Mouse (Mus musculus): ENCODE measurements around the gene Calcoco1.
"Not testable (repeated sequence)": the region's sequence is repeated elsewhere in the genome, so short reads cannot be mapped to it uniquely, and the experiment has no call there.

Gene Calcoco1

DNA sequence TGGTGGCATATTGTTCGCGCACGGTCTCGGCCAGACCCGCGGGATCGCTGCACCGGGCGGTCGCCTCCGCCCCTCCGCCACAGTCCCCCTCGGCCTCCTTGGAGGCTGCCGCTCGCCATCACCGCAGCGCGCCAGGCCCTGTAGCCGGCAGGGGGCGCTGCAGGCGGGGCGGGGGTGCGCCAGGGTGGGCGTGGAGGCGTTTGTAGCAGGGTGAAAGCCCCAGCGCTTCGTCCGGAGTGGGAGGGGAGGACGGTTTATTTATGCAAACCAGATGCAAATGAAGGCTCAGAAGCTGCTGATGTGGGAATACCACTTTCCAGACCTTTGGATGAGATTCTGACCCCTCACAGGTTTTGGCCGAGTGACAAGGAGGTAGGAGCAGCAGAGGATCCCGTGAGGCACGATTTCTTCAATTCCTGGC is 29.0 kb downstream of the Calcoco1 start:
- peak in 1 of 2 experiments; percentile 61 for DNase-seq (ENCODE audit: low spot score in 2 of 2)

DNA sequence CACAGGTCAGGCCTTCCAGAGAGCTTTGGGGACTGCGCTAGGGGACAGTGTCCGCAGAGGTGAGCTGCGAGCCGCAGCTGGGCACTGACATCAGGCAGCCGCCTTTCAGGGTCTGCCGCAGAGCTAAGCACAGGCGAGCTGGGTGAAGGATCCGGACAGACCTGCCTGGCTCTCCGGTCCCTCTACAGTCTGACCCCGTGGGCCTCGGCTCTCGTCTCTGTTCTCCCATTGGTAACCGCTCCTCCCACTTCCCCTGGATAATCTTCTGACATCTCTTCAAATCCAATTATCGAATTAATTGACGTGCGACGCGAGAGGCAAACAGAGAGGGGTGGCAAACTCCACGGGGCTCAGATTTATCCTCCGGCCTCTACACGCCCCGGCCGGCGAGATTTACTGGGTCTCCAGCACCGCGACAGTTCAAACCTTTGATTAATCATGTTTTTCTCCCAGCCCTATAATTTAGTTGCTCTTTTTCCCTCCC is 29.6 kb downstream of the Calcoco1 start:
- no peak for DNase-seq (ENCODE audit: low spot score in 2 of 2)

DNA sequence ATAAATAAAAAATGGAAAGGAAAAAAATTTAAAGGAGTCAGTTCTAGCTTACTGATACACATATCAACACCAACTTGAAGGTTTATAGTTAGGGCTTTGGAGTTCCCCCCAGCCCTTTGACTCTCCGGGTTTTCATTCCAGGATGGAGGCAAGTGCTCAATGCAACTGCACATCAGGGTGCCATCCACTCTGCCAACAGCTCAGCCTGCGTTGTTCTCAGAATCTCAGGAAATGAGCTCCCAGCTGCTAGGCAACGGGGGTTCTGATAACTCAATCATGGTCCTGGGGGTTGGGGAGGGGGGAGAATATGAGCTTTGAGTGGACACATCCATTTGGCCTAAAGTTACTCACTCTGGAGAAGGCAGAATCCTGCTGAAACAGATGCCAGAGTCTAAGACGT is 36.2 kb downstream of the Calcoco1 start:
- no peak for DNase-seq (ENCODE audit: low spot score in 2 of 2)

DNA sequence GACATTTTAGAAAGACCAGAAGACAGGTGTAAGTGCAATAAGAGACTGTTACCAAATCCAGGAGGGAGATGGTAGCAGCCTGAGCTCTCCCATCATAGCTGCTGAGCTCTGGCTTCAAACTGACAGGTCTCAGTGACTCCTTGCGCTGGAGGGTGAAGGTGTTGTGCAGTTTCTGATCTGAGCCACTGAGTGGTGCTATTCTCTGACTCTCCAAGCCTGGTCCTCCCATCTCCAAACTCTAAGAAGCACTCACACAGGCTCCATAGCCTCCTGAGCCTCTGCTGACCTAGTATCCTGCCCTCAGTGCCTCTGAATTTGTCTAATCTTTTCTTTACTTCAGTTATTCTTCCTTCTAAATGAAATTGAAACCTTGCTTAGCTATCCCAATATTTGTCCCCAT is 38.3 kb downstream of the Calcoco1 start:
- no peak for DNase-seq (ENCODE audit: low spot score in 2 of 2)

DNA sequence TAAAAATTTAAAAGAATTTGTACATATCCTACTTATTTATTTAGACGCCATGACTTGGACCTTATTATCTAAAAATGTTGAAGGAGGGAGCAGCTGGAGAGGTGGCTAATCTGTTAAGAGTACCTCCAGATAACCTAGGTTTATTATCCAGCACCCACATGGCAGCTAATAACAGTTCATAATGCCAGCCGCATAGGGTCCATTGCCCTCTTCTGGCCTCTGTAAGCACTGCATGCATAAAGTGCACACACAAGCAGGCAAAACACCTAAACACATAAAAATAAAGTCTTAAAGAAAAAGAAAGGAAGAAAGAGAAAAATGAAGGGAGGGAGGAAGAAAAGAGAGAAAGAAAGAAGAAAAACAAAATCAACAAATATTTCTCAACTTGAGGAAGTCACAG is 45.6 kb downstream of the Calcoco1 start:
- DNase-seq (ENCODE audit: low spot score in 2 of 2), result no peak

DNA sequence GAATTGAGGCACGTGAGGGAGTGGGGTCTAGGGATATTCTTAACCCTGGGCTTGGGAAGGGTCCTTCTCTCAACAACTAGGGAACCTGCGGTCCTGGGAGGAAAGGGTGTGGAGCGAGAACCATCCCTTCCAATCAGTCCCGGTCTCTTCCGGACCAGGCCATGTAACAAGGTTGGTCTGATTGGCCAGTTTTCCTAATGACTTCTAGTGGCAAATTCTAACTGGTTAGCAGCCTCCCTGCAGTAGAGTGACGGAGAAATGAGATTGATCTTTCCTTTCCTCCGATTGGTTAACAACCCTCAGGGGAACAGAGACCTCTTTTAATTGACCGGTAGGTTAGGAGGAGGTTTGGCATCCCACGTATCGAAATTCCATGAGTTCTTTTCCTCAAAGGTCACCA is 48.4 kb downstream of the Calcoco1 start:
- DNase-seq (ENCODE audit: low spot score in 2 of 2), result peak; percentile 47 to 63

DNA sequence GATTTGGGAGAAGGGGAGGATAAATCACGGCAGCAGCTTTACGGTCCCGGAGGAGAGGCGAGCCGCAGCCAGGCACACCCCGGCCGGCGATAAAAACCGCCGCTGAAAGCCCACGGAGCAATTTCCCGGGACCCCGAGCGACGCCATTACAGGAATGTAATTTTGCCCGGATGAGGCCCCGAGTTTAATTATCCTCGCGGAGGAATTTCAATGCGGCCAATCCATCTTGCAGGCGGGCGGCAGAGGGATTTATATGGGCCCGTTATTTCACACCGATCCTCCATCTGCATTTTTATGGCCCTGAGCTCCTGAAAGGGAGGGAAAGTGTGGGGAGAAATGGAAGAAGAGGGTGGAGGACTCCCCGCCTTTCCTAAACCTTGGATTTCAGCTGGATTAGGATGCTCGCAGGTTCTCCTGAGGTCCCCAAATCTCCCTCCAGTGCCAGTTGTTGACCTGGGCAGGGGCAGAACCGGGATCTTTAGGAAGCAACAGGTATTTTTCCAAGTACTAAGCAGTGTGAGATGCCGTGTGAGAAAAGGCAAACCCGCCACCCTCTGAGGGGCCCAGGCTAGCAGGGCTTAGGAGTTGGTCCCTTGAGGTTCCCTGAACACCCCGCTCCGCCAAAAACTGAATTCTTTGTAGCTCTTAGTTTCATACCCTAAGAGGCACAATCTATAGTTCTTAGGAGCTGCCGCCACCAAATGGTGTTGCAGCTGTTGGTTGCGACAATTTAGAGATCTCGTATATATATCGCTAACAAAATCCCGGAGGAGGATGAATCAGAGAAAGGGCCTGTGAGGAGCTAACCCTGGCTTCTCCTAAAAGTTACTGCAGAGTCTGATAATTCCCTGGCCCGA is 49.5 kb downstream of the Calcoco1 start, which contains the start of gene Atp5g2:
Gene Atp5g2, minus strand, starts transcription at position 138 of the 857 bp plus-strand sequence.
- DNase-seq (ENCODE audit: low spot score in 2 of 2), result peak in 1 of 2 experiments; percentile 29

DNA sequence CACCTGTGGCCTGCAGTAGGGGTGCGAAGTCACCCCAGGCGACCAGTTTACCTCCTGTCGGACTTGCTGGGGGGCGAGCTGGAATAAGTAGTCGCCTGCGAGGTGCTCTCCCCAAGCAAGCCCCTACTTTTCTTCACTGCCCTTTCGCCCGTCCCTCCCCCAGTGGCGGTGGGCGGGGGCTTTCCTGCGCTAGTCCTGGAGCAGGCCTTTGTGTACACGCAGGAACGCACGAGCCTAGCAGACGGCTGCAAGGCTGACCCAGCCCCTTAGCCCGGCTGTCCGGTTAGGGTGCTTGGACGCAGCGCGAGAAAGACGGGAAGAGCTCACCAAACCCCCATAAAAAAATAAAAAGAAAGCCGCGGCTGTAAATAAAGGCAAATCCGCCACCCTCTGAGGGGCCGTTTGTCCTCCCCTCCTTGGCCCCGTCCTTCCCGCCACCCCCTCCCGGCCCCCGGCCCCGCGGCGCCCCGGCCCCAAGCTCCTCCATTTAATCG is 50.2 kb downstream of the Calcoco1 start:
- peak; percentile 62 to 69 for DNase-seq (ENCODE audit: low spot score in 2 of 2)

DNA sequence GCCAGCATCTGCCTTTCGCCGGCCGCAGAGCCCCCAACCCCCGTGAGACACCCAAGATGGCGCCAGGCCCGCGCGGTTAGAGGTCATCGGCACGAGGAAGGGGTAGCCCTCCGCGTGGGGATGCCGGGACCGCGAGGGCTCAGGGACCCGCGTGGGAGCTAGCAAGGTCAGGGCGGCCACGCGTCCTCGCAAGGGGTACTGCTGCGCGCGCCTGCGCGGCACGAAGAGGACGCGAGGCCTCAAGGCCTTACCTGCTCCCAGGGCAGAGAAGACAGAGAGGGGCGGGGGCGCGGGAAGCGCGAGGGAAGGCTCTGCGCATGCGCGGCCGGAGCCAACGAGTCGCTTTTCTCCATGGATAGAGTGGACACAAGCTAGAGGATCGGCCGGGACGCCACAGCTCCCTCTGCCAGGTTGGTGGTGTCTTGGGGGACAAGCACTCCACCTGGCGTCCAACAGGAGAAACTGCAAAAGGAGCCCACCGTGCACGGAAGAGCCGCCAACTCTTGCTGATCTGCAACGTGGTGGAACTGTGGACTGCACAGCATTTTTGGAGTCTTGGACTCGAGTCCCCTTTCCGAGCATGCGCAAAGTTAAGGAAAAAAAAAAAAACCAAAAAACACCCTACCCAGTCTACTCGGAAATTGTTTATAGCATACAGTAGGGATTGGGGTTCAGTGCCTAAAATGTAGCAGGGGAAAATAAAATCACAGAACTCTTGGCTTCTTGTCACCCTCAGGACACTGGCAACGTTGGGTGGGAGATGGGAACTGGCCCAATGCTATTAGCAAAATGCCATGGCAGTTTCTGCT is 51.0 kb downstream of the Calcoco1 start:
- DNase-seq (ENCODE audit: low spot score in 2 of 2), result peak; percentile 98

DNA sequence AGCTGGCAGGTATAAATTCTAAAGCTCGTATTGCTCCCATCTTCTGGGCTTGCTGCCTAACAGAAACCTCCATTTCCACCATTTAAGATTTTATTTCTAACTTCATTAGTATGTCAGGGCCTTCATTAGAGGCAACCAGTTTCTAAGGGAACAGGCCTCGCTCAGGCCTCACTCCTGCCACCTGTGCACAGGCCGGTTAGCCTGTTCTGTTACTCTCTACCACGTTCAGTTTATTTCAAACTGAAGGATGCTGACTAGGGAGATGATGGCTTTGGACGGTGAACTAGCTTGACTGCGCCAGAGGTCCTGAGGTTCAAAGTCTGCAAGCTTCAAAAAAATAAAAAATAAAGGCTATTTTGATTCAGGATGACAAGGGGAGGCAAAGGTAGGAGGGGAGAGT is 51.7 kb downstream of the Calcoco1 start:
- no peak for DNase-seq (ENCODE audit: low spot score in 2 of 2)

DNA sequence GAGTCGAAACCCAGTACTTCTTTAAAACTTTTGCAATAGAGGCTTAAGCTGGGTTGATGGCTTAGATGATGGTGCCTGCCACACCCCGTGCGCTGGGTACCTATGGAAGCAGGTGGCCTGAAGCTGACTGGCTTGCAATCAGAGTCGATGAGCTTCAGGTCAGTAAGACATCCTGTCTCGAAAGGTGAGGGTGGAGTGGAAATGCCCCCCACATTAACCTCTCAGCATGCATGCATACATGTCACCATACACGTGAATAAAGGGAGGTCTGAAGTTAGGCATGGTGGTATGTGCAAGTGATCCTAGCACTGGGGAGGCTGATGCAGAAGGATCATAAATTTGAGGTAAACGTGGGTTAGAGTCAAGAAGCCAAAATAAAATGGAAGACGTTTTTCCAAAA is 52.4 kb downstream of the Calcoco1 start:
- DNase-seq (ENCODE audit: low spot score in 2 of 2), result no peak

DNA sequence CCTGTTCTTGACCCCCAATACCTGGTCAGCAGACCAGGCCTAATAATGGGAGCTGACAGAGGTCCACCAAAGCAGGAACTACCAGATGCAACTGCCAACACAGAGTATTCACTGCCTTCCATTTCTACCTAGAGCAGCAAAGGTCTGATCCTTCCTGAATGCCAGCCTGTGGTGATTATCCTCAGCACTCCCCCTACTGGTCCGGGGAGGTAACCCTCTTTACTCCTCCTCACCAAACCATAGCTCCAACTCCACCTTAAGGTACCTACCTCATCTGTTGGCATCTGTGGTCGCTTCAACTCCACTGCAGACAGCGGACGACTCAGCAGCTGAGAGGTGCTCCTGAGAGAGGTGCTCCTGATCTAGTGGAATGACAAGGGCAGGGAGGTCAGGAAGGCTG is 56.5 kb downstream of the Calcoco1 start:
- no peak for DNase-seq (ENCODE audit: low spot score in 2 of 2)

DNA sequence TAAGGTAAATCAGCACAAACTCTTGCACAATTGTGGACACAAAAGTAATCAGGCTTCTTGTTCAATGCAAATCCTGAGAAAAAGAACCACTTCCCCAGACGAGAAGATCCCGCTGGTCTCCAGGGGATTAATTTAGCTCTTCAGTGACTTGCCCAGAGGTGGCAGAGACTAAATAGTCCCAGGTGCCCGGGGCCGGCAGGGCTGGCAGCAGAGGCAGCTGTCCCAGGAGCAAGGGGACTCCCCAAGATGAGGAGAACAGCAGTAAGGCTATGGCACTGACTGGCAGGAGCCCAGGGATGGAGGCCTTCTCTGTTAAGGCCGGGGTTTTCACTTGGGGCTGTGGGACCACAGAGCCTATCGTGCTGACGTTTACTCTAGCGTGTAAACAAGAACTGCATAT is 58.2 kb downstream of the Calcoco1 start:
- no peak for DNase-seq (ENCODE audit: low spot score in 2 of 2)

DNA sequence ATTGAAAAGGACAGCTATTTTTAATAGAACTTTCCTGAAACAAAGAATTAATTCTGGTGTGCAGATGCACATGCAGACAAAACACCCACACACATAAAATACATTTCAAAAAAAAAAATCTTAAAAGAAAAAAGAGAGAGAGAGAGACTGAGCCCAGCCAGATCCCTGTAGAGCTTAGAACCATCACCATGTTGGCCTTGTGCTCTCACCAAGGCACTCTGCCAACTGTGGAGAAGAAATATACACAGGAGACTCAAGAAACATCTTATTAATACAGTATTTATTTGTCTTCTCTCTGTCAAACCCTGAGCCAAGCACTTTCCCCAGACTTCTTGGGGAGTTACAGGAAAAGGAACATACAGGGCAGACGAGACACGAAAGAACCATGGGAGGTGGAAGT is 59.4 kb downstream of the Calcoco1 start:
- not testable (repeated sequence) for DNase-seq (ENCODE audit: low spot score in 2 of 2)

DNA sequence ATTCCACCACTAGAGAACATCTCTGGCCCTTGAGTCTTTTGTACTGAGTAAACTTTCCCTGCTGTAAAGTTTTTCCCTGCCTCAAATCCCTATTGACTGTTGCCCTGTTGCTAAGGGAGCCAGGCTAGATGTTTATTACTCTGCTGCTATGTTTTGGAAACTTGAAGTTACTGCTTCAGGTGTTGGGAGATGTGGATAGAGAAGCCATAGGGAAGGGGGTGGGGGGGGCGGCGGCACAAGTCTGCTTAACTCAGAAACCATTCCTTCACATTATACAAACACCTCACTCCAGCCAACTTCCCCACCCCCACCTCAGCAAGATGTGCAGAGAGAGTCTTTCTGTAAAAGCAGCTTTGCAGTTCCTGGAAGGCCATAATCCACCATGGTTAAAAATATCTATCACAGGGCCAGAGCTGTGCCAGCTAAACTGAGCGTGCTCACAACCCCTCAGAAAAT is 64.0 kb downstream of the Calcoco1 start:
- DNase-seq (ENCODE audit: low spot score in 2 of 2), result no peak

Measured in frontal cortex, postnatal 14 days (tissue).